Mouse (Mus musculus) G1E (cell line): Measurements from ENCODE around the gene Ptprh.

Experiments
- CTCF ChIP-seq: IDR thresholded peaks from 2 replicates; pipeline ENCODE4 v1.5.1; 2012; ENCODE audit warnings: low read depth, low read length, inconsistent platforms, mixed read lengths
- GATA1 ChIP-seq: IDR thresholded peaks from 2 replicates; pipeline ENCODE4 v1.6.1; 2012; ENCODE audit warnings: borderline replicate concordance, low read length, inconsistent platforms, mixed read lengths

DNA sequence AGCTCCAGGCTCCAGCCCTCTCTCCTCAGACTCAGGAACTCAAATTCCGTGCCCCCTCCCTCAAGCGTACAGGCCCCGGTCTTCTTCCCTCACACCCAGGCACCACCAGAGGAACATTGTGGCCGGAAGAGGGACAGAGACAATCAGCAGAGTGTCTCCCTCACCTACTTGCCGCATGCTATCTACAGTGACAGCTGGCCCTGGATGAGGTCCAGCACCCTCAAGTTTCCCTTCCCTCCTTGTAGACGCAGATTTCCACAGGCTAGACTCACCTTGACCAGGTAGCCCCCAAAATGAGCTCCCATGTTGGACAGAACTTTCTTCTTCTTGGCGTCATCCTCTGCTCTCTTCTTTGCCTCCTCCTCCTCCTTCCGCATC is 95.1 kb downstream of the Ptprh start:
- no peak for TF ChIP-seq CTCF
- no peak for TF ChIP-seq GATA1
